Mouse (Mus musculus): ENCODE measurements around the gene Prss30. TPM values are rescaled to one million over a fixed set of nuclear protein-coding genes. Genes with fewer than 3 reads are reported as not detected.

Gene Prss30
- under 1 TPM; 0.02 to 0.22 TPM for polyA plus RNA-seq (2012; fragmentation: generic; extraction: Trizol)

DNA sequence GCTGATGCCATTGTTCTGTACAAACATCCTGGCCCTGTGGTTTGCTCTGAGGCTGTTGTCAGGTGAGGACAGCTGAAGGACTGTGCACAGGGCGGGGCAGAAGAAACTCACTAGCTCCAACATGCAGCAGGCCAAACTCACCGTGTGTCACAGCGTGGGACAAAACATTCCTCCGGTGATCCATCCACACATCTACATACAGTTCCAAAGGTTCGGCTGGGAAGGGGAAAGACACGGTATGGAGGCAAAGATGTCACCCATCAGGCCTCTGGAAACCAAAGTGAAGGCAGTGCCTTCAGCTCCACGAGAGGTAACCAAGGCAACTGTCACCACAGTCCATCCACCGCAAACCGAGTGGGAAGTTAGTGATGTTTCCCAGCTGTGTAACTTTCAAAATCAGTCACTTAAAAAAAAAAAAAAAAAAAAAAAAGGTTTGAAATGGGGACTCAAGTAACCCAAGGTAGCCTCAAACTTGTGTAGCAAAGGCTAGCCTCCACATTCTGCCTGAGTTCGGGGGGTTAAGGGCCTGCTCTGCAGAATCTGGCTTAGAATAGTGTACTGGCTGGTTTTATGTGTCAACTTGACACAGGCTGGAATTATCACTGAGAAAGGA is at the start of gene Prss30:
TSS of gene Prss30 (minus strand) at position 270 of the 613 bp plus-strand sequence.

GRCm38 (mm10) chr17:23997901-23998300 is 17.5 kb upstream of the Prss30 start, which contains the start of gene Prss22:
Gene Prss22, minus strand, starts transcription at chr17:23998100.

DNA sequence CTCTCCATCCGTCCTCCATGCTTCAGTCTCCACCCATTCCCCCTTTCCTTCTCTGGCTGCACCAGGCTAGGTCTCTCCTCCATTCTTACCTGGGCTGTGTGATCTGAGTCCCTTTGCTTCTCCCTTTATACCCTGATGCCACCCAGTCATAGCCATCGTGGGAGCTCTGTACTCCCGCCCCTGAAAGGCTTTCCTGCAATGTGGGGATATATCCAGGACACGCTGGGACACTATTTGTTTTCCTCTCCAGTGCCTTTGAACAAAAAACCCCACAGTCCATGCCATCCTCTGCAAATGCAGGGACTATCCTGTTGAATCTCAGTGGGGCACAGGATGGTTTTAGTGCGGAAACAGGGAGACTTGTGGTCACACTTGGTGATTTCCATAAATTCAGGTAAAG is 25.2 kb downstream of the Prss30 start, which contains the start of gene Sbpl:
TSS of gene Sbpl (minus strand) at position 101 of the 400 bp plus-strand sequence.

DNA sequence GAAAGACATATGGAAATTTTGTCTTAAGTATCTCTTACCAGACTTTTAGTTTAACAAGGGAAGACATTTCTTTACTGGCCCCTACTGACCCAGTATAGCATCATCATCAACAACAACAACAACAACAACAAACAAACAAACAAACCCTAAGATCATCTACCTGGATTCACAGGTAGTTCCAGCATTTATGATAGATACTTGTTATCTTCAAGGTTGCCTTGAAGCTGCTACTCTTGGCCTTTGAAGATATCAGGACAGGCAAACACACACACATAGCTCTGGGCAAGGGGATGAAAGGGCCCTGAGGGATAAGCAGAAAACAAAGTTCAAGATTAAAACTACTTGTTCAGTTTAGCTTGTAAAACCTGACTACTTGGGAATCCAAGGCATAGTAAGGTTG is 39.0 kb downstream of the Prss30 start, which contains the start of gene Sbp:
TSS of gene Sbp (plus strand) at position 301 of the 400 bp plus-strand sequence.

Other genes starting within 250 kb of the Prss30 start
- gene Paqr4, start 239.7 kb downstream of the Prss30 start, polyA plus RNA-seq (2012; fragmentation: generic; extraction: Trizol) = 10 to 100 TPM; 22.3 to 32.8 TPM
- gene Kremen2, start 234.7 kb downstream of the Prss30 start, polyA plus RNA-seq (2012; fragmentation: generic; extraction: Trizol) = under 1 TPM in 1 of 2 experiments, not detected in 1; 0.07 TPM
- gene Flywch1, start 209.0 kb downstream of the Prss30 start, polyA plus RNA-seq (2012; fragmentation: generic; extraction: Trizol) = 10 to 100 TPM; 49.7 to 60.6 TPM
- under 1 TPM in 1 of 2 experiments, not detected in 1; 0.55 TPM for gene Flywch2, start 194.5 kb downstream of the Prss30 start, polyA plus RNA-seq (2012; fragmentation: generic; extraction: Trizol)
- 100 to 1,000 TPM in 1 of 2 experiments, 10 to 100 TPM in 1; 26.7 to 115 TPM for gene Srrm2, start 190.0 kb downstream of the Prss30 start, polyA plus RNA-seq (2012; fragmentation: generic; extraction: Trizol)
- 1,000 to 10,000 TPM; 1,533 to 1,676 TPM for gene Elob, start 151.4 kb downstream of the Prss30 start, polyA plus RNA-seq (2012; fragmentation: generic; extraction: Trizol)
- not detected for gene Prss33, start 144.5 kb downstream of the Prss30 start, polyA plus RNA-seq (2012; fragmentation: generic; extraction: Trizol)
- under 1 TPM in 1 of 2 experiments, not detected in 1; 0.05 TPM for gene Prss32, start 136.7 kb downstream of the Prss30 start, polyA plus RNA-seq (2012; fragmentation: generic; extraction: Trizol)
- gene Prss41, start 136.4 kb downstream of the Prss30 start, polyA plus RNA-seq (2012; fragmentation: generic; extraction: Trizol) = under 1 TPM in 1 of 2 experiments, not detected in 1; 0.02 TPM
- not detected for gene Prss21, start 112.5 kb downstream of the Prss30 start, polyA plus RNA-seq (2012; fragmentation: generic; extraction: Trizol)
- gene Dcpp1, start 99.7 kb downstream of the Prss30 start, polyA plus RNA-seq (2012; fragmentation: generic; extraction: Trizol) = not detected
- gene Dcpp2, start 99.7 kb downstream of the Prss30 start, polyA plus RNA-seq (2012; fragmentation: generic; extraction: Trizol) = not detected
- gene Dcpp3, start 63.1 kb downstream of the Prss30 start, polyA plus RNA-seq (2012; fragmentation: generic; extraction: Trizol) = not detected
- not detected for gene Sbp, start 38.9 kb downstream of the Prss30 start, polyA plus RNA-seq (2012; fragmentation: generic; extraction: Trizol)
- not detected for gene Sbpl, start 25.3 kb downstream of the Prss30 start, polyA plus RNA-seq (2012; fragmentation: generic; extraction: Trizol)
- under 1 TPM; 0.46 to 0.69 TPM for gene Prss22, start 17.5 kb upstream of the Prss30 start, polyA plus RNA-seq (2012; fragmentation: generic; extraction: Trizol)
- gene Prss27, start 57.6 kb upstream of the Prss30 start, polyA plus RNA-seq (2012; fragmentation: generic; extraction: Trizol) = under 1 TPM; 0.09 to 0.12 TPM
- gene Kctd5, start 92.9 kb upstream of the Prss30 start, polyA plus RNA-seq (2012; fragmentation: generic; extraction: Trizol) = 10 to 100 TPM; 10.2 to 30.9 TPM
- 1 to 10 TPM in 1 of 2 experiments, under 1 TPM in 1; 0.56 to 6.5 TPM for gene Pdpk1, start 170.4 kb upstream of the Prss30 start, polyA plus RNA-seq (2012; fragmentation: generic; extraction: Trizol)
- 10 to 100 TPM; 37.7 to 66.7 TPM for gene Amdhd2, start 183.2 kb upstream of the Prss30 start, polyA plus RNA-seq (2012; fragmentation: generic; extraction: Trizol)
- gene Atp6v0c, start 189.1 kb upstream of the Prss30 start, polyA plus RNA-seq (2012; fragmentation: generic; extraction: Trizol) = 100 to 1,000 TPM; 513 to 615 TPM
- 1 to 10 TPM in 1 of 2 experiments, under 1 TPM in 1; 0.42 to 4.6 TPM for gene Tbc1d24, start 225.0 kb upstream of the Prss30 start, polyA plus RNA-seq (2012; fragmentation: generic; extraction: Trizol)
- gene Ntn3, start 229.0 kb upstream of the Prss30 start, polyA plus RNA-seq (2012; fragmentation: generic; extraction: Trizol) = 1 to 10 TPM in 1 of 2 experiments, under 1 TPM in 1; 0.22 to 1.1 TPM
- gene Tedc2, start 240.3 kb upstream of the Prss30 start, polyA plus RNA-seq (2012; fragmentation: generic; extraction: Trizol) = 1 to 10 TPM; 6.6 to 7.0 TPM